Mouse (Mus musculus) forebrain, embryonic 16.5 days (tissue): Measurements from ENCODE around the gene Rwdd3. TPM values are rescaled to one million over a fixed set of nuclear protein-coding genes. Genes with fewer than 3 reads are reported as not detected.

Source experiments
- ATAC-seq: fragments of 200-750 bp; cut with Nextera tagmentation; 2 replicates; pipeline ENCODE4 v1.8.0; 2017; ENCODE audit warnings: mild to moderate bottlenecking, moderate library complexity
- H3K27ac ChIP-seq: fragments of 300-500 bp; sonication (generic); 2 replicates; pipeline ENCODE4 v1.5.1; 2014; ENCODE audit warnings: low read length, control low read depth
- H3K27me3 ChIP-seq: fragments of 300-500 bp; sonication (generic); replicated peaks from 2 replicates; pipeline ENCODE4 v1.6.1; 2014; ENCODE audit warnings: low read length; ENCODE audit not compliant: control insufficient read depth, insufficient read depth
- H3K36me3 ChIP-seq: fragments of 300-500 bp; sonication (generic); 2 replicates; pipeline ENCODE4 v1.6.1; 2014; ENCODE audit not compliant: control insufficient read depth, insufficient read depth
- H3K4me1 ChIP-seq: fragments of 300-500 bp; sonication (generic); replicated peaks from 2 replicates; pipeline ENCODE4 v1.6.1; 2014; ENCODE audit warnings: low read length; ENCODE audit not compliant: control insufficient read depth, insufficient read depth
- H3K4me2 ChIP-seq: fragments of 300-500 bp; sonication (generic); 2 replicates; pipeline ENCODE4 v1.6.1; 2014; ENCODE audit warnings: mild to moderate bottlenecking, low read length, control low read depth
- H3K4me3 ChIP-seq: fragments of 300-500 bp; sonication (generic); replicated peaks from 2 replicates; pipeline ENCODE4 v1.5.1; 2014; ENCODE audit warnings: mild to moderate bottlenecking, low read length, control low read depth
- H3K9ac ChIP-seq: fragments of 300-500 bp; sonication (generic); replicated peaks from 2 replicates; pipeline ENCODE4 v1.6.1; 2014; ENCODE audit warnings: low read depth, low read length, control low read depth
- H3K9me3 ChIP-seq: fragments of 300-500 bp; sonication (generic); 2 replicates; pipeline ENCODE4 v1.6.1; 2016; ENCODE audit warnings: low read length; ENCODE audit not compliant: control insufficient read depth
- WGBS: fragments of 180-500 bp; shearing (Covaris S2); extraction: QIAGEN DNeasy Blood & Tissue Kit; methylation state at CpG from one replicate; pipeline ENCODE4 v1.1.7; 2014; 5-methylcytosine and 5-hydroxymethylcytosine counted together
- polyA plus RNA-seq: library from polyadenylated mRNA; unstranded; fragments of >200 nt; fragmentation: Nextera tagmentation; extraction: Ambion mirVana; gene quantifications from 2 replicates; pipeline ENCODE4 v1.2.1, GENCODE M21; 2015

The Rwdd3 gene
- polyA plus RNA-seq, 1 experiment from 2014 or later = 18.5 TPM

DNA sequence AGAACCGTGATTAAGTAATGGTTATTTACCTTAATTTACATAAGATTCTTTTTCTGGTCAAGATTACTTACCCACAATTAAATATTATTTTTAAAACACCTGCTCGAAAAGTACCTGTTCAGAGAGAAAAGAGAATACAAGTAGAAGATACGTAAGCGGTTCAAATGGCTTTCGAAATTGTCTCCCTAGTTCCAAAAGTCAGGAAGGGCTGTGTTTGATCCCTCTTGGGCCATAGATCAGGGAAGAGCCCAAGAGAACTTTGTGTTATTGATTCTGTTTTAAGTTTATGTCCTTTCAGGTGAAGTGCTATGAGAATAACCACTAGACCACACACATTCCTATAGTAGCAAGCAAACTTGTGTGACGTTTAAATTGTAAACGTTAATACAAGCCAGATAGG, 16.0 kb upstream of the Rwdd3 start:
- Histone ChIP-seq H3K9me3 (no peaks in the 10 kb centered on the region), H3K36me3 (no peaks in the 10 kb centered on the region), H3K4me1 (no peaks in the 10 kb centered on the region), H3K4me2 (no peak overlapping the region), H3K27me3 (no peaks in the 10 kb centered on the region), H3K9ac (no peak overlapping the region), H3K27ac (no peak overlapping the region), H3K4me3 (no peak overlapping the region)
- WGBS = 92% methylated on average over 7 of the region's 7 CpGs
- no peak for ATAC-seq

DNA sequence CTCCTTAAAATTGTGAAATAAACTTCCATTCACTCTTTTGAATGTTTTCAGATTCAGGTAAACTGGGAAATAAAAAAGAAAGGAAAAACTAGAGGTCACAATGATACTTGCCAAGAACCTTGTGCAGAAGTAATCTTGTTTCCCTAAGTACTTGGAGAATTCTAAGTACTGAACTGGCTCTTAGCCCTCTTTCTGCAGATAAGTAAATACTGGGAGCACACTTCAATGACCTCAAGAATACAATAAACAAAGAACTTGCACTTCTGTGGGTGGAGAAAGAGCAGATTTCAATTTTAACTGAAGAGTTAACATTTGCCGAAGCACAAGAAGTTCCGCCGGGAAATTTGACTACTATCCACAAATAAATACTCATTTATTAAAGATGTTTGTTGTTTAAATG, 15.4 kb upstream of the Rwdd3 start:
- WGBS = 85% methylated on average over 3 of the region's 3 CpGs
- H3K4me1 ChIP-seq = no peaks in the 10 kb centered on the region
- no peak overlapping the region for H3K4me3 ChIP-seq
- no peak overlapping the region for H3K4me2 ChIP-seq
- no peaks in the 10 kb centered on the region for H3K36me3 ChIP-seq
- H3K9ac ChIP-seq = no peak overlapping the region
- H3K9me3 ChIP-seq = no peaks in the 10 kb centered on the region
- H3K27me3 ChIP-seq = no peaks in the 10 kb centered on the region
- ATAC-seq = no peak
- H3K27ac ChIP-seq = no peak overlapping the region

DNA sequence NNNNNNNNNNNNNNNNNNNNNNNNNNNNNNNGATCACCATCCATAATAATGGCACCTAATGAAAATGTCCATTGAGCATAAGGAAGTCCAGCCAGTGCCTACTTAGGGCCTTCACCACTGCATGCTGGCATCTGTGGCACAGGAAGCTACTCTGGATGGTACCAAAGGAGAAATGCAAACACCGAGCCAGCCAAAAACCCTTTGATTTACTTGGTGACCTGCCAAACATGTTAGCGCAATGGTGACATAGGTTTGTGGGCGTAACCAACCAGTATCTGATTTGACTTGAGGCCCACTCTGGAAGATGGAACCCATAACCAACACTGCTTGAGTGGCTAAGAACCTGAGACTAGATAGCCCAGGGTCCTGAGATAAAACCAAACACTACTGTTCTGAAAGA, 13.7 kb upstream of the Rwdd3 start:
- Histone ChIP-seq H3K4me1 (no peaks in the 10 kb centered on the region), H3K9ac (no peak overlapping the region), H3K27ac (no peak overlapping the region), H3K36me3 (no peaks in the 10 kb centered on the region), H3K4me2 (no peak overlapping the region), H3K4me3 (no peak overlapping the region), H3K27me3 (no peaks in the 10 kb centered on the region), H3K9me3 (no peaks in the 10 kb centered on the region)
- 91% methylated on average over 3 of the region's 3 CpGs for WGBS
- ATAC-seq = no peak

DNA sequence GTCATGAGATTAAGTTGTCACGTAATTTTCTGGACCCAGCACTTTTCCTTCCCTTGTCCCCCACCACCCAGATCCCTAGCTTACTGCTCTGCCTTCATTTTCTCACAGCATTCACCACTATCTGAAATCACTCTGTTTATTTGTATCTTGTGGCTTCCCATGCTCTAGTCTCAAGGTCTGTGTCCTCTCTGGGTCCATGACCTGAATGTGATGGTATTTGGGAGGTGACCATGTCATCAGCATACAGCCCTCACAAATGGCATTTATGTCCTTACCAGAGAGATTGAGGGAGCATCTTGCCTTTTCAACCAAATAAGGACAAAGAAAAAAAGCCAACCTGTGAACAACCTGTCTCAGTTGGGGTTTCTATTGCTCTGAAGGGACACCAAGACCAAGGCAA, 4.5 kb upstream of the Rwdd3 start:
- no peaks in the 10 kb centered on the region for H3K36me3 ChIP-seq
- no peak overlapping the region for H3K27ac ChIP-seq
- no peaks in the 10 kb centered on the region for H3K27me3 ChIP-seq
- ATAC-seq = no peak
- 92% methylated on average over 1 of the region's 1 CpGs for WGBS
- H3K9ac ChIP-seq = no peak overlapping the region
- no peaks in the 10 kb centered on the region for H3K9me3 ChIP-seq
- no peak overlapping the region for H3K4me3 ChIP-seq
- no peak overlapping the region for H3K4me2 ChIP-seq
- H3K4me1 ChIP-seq = peaks cover 2% of the 10 kb centered on the region; the same call in 1 of the 2 replicates

DNA sequence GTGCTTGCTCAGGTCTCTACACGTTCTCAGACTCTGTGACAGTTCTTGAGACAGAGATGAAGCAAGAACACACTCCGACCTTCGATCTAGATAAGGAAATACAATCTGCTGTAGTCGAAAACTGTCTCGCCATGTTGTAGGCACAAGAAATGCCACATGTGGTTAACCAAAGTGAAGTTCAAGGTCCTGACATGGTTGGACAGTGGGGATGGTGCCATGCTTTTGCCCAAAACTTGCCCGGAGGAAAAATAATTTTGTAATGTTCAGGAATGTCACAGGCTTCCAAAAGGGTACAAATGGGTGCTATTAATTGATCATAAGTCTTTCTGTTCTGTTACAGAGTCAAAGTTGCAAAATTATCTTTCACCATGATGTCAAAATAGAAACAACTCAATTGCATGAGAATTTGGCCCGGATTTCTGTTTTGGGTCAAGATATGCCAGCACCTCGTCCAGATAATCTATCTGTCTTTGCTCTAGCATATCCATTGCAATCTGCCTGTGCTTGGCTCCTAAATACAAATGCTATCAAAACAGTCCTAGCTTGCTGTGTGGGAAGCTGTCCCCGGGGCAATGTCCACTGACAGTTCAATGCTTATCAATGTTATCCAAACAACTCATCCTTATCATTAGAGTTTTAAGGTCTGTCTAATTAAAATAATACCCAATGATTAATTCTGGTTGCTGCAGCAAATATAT, 2.9 kb upstream of the Rwdd3 start:
- ATAC-seq = no peak
- Histone ChIP-seq H3K27me3 (no peaks in the 10 kb centered on the region), H3K4me3 (no peak overlapping the region), H3K9ac (no peak overlapping the region), H3K9me3 (no peaks in the 10 kb centered on the region), H3K36me3 (no peaks in the 10 kb centered on the region), H3K4me1 (peaks cover 2% of the 10 kb centered on the region; the same call in 1 of the 2 replicates), H3K27ac (no peak overlapping the region), H3K4me2 (no peak overlapping the region)
- 86% methylated on average over 9 of the region's 9 CpGs for WGBS

DNA sequence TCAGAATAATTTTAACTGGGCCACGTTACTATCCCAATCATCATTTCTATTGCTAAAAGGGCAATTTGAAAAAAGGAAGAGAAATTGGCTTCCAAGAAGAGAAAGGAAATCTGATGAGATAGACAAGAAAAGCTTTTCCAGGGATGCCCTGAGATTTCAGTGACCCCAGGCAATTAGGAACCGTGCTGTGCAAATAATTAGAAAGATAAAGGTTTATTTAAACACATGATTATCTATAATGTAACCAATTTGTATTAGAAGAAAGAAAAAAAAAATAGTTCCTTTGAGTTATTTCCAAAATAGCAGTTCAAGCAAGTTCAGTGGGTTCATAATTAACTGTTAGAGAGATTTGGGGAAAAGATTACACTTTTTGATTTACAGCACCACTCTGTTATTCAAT, 1.2 kb upstream of the Rwdd3 start:
- no peak overlapping the region for H3K27ac ChIP-seq
- H3K9ac ChIP-seq = no peak overlapping the region
- no peak overlapping the region for H3K4me2 ChIP-seq
- H3K36me3 ChIP-seq = no peaks in the 10 kb centered on the region
- no peaks in the 10 kb centered on the region for H3K27me3 ChIP-seq
- H3K4me1 ChIP-seq = peaks cover 2% of the 10 kb centered on the region; the same call in 1 of the 2 replicates
- H3K4me3 ChIP-seq = no peak overlapping the region
- no peaks in the 10 kb centered on the region for H3K9me3 ChIP-seq
- WGBS = 65% methylated on average over 2 of the region's 2 CpGs
- ATAC-seq = no peak

DNA sequence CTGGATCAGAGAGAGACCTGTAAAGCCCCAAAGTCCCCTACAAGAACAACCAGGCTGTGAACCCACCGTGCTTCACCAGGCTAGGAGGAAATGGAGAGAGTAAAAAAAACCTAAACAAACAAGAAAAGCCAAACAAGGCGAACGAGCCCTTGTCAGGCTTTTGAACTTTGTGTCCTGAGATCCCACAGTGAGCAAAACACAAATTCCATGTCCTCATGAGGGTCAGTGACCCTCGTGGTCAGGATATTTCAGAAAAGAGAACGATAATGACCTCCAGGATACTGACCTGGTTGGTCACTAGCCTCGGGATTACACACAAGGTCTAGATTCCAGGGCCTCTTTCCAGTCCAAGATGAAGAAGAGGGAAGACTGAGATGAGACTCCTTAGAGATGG, 374 bp upstream of the Rwdd3 start:
- H3K4me1 ChIP-seq = peaks cover 2% of the 10 kb centered on the region; the same call in 1 of the 2 replicates
- H3K4me2 ChIP-seq = peak overlapping the region; percentile 66
- no peaks in the 10 kb centered on the region for H3K36me3 ChIP-seq
- no peak overlapping the region; the same call in 1 of the 2 replicates for H3K9ac ChIP-seq
- no peak overlapping the region for H3K27ac ChIP-seq
- ATAC-seq = no peak
- 61% methylated on average over 6 of the region's 6 CpGs for WGBS
- H3K27me3 ChIP-seq = no peaks in the 10 kb centered on the region
- H3K4me3 ChIP-seq = peak overlapping the region; percentile 63
- no peaks in the 10 kb centered on the region for H3K9me3 ChIP-seq

DNA sequence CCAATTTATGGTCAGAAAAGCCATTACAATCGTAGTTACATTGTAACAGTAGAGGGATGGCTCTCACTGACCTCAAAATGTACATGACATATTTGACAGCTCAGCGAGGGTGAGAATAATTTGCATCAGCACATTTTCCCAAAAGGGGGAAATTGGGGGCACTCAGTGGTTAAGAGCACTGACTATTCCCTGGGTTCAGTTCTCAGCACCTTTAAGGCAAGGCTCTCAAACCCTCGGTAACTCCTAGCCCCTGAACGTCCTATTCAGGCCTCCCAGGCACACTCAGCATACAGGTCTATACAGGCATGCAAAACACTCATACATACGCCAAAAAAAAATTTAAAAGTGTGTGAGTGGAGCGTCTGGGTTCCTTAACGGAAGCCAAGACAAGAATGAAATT, 864 bp downstream of the Rwdd3 start:
- no peak overlapping the region for H3K9ac ChIP-seq
- WGBS = 53% methylated on average over 7 of the region's 7 CpGs
- no peaks in the 10 kb centered on the region for H3K36me3 ChIP-seq
- peaks cover 3% of the 10 kb centered on the region; the same call in 1 of the 2 replicates for H3K9me3 ChIP-seq
- no peaks in the 10 kb centered on the region for H3K27me3 ChIP-seq
- no peak overlapping the region; the same call in 1 of the 2 replicates for H3K4me3 ChIP-seq
- H3K4me1 ChIP-seq = peaks cover 2% of the 10 kb centered on the region; the same call in 1 of the 2 replicates
- peak overlapping the region; percentile 66 for H3K4me2 ChIP-seq
- H3K27ac ChIP-seq = no peak overlapping the region
- ATAC-seq = peak; percentile 14

DNA sequence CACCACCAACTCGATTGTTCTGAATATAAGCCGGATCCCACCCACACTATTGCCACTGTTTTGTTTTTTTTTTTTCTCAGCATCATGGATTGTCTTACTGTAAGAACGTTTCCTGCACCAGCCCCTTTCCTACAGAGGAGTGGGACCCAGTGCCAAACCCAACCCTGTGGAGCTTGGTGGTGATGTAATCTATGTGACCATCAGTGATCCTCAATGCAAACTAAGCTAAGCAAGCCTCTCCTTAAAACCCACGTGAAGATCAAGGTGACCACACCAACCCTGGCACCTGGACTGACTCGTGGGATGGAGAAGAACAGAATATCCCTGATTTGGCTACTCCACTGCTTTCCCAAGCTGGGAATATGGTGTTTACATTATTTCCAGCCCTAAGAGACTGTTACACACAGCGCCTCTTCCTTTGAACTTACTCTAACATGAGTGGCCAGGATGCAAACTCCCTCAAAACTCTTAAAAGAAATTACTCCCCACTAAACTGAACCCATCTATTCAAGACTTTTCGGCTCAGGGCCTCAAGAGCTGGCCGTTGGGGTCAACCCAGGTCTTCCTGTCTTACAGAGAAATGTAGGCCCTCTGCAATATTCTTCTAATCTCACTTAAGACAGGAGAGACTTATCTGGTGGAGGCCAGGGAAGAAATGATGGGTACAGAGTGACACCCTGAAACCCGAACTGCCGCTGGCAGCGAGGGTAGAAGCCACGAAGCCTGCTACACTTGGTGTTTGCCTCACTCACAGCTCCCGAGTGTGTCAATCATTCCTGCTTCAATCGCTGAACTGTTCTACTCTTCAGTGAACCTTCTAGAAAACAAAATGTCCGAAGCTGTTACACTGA, 2.2 kb downstream of the Rwdd3 start:
- H3K27ac ChIP-seq = no peak overlapping the region
- H3K27me3 ChIP-seq = no peaks in the 10 kb centered on the region
- H3K4me3 ChIP-seq = no peak overlapping the region
- no peaks in the 10 kb centered on the region for H3K36me3 ChIP-seq
- ATAC-seq = no peak
- H3K4me2 ChIP-seq = no peak overlapping the region
- WGBS = 60% methylated on average over 15 of the region's 15 CpGs
- H3K4me1 ChIP-seq = peaks cover 2% of the 10 kb centered on the region; the same call in 1 of the 2 replicates
- H3K9ac ChIP-seq = no peak overlapping the region
- H3K9me3 ChIP-seq = peaks cover 3% of the 10 kb centered on the region; the same call in 1 of the 2 replicates
